Mouse (Mus musculus) ovary, postnatal 10 days (tissue): ENCODE measurements around the gene Pdik1l.
"Not testable (repeated sequence)": the region's sequence is repeated elsewhere in the genome, so short reads cannot be mapped to it uniquely, and the experiment has no call there.

Experiments used
- DNase-seq: peaks from one replicate; pipeline ENCODE4 v3.0.0; 2022; ENCODE audit warnings: low spot score

The Pdik1l gene

DNA sequence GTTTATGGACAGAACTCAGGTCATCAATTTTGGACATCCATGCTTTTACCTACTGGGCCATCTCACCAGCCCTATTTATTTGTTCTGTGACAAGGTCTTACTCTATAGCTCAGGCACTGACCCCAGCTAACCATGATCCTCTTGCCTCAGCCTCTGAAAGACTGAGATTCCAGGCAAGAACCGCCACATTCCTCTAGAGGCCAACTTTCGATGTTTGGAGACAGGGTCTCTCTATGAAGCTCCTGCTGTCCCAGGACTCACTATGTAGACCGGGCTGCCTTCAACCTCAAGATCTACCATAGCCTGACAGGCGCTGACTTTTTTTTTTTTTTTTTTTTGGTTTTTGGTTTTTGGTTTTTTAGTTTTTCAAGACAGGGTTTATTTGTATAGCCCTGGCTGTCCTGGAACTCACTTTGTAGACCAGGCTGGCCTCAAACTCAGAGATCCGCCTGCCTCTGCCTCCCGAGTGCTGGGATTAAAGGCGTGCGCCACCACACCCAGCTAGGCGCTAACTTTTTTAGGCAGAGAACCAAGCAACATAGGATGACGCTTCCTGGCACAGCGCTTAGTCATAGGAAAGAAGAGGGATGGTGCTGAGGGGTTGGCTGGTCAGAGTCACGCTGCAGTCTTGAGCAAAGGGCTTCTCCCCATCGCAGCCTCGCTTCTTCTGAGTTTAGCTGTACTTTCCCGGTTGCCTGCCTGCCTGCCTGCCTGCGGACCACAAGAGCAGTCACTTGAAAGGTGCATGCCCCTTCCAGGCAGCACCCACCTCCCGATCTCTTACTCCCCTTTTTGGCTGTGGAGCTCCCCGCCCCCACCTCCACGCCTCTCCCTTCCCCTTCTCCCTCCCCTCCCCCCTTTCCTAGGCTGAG is 11.2 kb upstream of the Pdik1l start:
- DNase-seq, result no peak

DNA sequence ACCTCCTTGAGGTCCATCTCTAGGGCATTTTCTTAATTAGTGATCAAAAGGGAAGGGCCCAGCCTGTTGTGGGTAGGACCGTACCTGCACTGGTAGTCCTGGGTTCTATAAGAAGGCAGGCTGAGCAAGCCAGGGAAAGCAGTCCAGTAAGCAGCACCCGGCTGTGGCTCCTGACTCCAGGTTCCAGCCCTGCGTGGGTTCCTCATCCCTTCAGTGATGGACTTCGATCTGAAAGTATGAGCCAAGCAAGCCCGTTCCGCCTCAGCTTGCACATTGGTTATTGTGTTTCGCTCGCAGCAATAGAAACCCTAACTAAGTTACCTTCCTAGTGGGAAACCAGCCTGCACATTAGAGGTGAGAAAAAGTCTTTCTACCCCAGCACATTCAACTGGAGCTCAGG is 9.7 kb upstream of the Pdik1l start:
- no peak for DNase-seq

DNA sequence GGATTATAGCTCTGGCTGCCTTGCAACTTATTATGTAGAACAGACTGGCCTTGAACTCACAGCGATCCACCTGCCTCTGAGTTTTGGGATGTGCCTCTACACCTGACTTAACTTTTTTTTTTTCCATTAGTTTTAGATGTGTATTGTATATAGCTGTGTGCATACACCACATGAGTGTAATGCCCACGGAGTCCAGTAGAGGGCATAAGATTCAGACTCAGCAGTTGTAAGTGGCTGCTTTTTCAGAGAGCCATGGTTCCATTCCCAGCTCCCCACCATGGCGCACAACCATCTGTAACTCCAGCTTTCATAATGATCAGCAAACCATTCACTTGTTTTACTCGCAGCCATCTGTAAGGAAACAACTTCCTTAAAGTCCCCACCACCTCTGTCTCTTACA is 8.8 kb upstream of the Pdik1l start:
- DNase-seq, result no peak

DNA sequence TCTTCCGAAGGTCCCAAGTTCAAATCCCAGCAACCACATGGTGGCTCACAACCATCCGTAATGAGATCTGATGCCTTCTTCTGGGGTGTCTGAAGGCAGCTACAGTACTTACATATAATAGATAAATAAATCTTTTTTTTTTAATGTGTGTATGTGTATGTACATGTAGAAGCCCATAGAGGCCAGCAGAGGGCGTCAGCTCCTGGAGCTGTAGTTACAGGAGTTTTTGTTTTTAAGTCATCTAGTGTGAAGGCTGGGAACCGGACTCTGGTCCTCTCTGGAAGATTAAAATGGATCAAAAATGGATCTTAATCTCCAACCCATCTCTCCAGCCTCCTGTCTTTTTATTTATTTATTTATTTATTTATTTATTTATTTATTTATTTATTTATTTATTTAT is 8.4 kb upstream of the Pdik1l start:
- DNase-seq, result not testable (repeated sequence)

DNA sequence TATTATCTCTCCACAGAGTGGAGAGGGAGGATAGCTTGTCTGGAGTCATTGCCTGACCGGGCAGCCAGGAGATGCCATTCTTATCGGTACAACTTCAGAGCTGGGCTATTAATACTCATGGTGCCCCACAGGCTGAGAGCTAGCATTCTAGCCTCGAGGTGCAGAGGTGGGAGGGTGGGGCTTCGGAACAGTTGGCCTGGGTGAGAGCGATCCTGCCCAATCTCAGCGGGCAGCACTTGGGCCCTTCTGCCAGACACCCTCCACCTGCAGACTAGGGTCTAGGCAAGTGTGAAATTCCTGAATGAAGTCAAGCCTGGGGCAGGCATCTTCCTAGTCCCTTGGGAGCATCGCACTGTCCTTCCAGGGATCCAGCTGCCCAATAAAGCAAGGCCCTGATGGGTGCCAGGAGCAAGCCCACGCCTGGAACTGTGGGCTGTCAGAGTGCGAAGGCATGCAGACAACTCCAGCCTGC is 6.0 kb upstream of the Pdik1l start:
- no peak for DNase-seq

DNA sequence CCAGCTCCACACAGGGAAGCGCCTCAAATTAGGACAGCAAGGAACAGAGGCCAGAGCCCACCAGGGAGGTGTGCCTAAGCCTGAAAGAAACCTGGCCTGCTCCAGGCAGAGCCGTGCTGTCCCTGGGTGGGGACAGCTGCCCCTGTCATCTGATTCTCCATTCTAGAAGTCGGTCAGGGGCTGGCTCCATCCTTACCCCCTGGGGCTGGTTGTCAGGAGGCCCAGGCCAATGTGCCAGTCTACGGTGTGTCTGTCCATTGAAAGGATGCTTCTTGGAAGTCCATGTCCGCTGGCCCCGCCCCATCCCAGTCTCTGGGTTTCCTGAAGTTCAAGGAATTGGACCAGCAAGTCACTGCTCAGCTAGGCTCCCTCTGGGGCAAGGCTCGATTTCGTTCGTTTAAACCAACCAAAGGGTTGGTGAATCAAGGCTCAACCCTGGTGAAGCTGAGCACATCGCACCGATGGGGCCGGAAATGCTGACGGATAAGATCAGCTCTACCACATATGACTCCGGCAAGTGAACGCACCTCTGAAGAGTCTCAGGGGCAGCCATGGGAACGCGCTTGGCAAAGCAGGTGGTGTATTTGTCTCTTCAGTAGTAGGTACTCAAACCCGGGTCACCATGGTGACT is 5.5 kb upstream of the Pdik1l start:
- no peak for DNase-seq

DNA sequence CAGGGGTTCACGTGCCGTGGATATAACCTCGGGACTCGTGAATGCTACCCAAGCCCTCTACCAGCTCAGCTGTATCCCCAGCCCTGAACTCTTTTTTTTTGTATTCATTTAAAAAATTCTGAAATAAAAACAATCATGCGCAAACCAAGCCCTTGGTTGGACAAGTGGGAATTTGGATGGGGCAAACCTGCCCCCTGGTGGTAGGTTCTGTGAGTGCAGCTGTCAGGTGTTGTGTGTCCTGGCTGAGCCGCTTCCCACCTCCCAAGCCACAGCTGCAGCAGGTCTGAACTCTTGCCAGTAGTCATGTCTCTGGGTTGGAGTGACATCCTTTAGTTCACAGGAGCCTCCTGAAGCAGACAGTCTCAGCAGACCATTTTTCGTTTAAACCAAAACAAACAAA is 4.4 kb upstream of the Pdik1l start:
- peak; percentile 56 for DNase-seq

DNA sequence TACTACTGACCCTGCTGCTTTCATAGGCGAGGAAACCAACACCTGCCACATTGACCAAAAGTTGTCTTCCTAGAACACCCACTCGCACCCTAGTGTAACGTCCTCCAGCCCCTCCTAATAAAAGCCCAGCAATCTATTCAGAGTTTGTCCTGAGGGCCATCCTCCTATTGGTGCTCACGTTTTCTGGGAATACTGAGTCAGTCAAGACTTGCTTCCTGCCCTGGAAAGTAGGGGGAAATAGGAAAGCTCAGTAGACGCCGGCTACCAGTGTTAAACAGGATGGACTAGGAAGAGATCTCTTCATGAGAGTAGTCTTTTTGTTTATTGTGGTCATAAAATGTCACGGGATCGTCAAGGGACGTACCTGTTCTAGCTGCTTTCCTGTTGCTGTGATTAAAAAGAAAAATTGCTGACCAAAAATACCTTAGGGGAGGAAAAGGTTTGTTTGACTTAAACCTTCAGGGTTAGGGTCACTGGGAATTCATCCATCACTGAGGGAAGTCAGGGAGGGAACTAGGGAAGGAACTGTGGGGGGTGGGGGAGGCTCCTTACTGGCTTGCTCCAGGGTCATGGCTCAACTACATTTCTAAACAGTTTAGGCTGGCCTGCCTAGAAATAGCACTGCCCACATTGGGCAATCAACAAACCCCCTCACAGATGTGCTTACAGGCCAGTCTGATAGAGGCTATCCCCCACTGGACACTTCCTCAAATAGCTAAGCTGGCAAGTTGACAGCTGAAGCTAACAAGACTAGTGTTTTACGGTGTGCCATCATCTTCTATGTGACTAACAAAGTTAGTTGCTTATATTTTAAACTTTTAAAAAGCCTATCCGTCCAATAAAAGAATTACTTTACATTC is 932 bp upstream of the Pdik1l start:
- DNase-seq, result no peak

DNA sequence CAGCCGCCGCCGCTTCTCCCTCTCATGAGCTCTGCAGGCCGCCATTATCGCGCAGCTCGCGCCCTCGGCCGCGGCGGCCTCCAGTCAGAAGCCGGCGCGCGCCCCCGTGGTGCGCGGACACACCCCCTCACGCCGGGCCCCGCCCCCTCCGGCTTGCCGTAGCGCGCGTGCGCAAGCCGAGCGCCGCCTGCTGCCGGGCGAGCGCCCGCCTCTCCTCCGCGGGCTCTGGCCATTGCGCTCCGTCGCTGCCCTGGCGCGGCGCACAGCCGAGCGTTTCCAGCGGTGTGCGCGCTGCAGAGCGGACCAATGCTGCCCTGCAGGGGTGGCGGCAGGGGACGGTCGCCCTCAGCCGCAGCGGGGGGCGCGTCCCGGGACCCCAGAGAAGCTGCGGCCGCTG is 529 bp downstream of the Pdik1l start:
- peak; percentile 97 for DNase-seq

DNA sequence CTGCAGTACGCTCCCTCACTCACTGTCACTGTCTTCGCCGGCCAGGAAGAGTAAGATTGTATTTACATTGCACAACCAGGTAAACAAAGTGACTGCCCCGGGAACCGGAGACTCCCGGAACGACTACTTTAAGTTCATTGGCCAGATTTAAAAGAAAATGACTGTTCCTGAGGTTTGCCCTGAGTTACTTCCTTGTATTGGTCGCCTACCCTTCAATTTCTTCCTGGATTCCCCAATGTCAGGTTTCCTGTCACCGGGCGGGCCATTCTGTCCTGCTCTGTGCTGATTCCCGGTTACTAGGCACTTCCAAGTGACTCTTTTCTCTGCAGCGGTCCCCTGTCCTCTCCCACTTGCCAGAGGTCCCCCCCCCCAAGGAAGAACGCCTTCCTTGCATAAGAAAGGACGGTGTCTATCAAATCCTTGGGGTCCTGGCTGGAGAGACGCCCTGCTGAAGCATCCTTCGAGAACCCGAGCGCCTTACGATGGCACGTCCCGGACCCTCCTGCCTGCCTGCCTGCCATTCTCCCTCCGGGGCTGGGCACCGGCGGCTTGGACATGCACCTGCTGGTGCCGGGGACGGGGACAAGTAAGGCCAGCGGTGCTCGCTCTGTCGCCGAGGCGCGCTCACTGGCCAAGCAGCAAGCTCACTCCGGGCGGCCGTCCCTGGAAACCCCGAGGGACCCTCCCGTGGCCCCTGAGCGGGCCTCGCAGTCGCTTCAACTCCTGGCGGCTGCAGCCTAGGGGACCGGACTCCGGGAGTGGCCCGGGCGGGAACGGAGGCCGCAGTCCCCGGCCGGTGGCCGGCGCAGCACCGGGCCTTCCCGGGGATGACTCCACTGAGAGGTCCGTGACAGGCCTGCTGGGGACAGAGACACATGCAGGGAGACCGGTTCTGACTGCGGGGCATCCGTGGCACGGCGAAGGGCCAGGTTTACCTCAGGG is 1.2 kb downstream of the Pdik1l start:
- DNase-seq, result no peak

DNA sequence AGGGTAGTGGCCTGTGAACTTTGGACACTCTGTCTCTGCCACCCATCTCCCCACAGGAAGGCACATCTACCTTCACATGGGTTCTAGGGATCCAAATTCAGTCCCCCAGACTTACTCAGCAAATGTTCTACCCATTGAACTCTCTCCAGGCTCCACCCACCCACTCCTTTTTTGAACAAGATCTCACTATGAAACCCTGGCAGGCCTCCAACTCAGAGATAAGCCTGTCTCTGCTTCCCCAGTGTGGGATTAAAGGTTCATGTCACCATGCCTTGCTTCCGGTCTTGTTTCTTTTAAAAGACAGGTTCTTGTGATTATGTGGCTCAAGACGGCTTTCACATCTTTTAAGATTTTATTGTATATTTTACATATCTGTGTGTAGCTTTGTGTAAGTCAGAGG is 2.8 kb downstream of the Pdik1l start:
- DNase-seq, result no peak

DNA sequence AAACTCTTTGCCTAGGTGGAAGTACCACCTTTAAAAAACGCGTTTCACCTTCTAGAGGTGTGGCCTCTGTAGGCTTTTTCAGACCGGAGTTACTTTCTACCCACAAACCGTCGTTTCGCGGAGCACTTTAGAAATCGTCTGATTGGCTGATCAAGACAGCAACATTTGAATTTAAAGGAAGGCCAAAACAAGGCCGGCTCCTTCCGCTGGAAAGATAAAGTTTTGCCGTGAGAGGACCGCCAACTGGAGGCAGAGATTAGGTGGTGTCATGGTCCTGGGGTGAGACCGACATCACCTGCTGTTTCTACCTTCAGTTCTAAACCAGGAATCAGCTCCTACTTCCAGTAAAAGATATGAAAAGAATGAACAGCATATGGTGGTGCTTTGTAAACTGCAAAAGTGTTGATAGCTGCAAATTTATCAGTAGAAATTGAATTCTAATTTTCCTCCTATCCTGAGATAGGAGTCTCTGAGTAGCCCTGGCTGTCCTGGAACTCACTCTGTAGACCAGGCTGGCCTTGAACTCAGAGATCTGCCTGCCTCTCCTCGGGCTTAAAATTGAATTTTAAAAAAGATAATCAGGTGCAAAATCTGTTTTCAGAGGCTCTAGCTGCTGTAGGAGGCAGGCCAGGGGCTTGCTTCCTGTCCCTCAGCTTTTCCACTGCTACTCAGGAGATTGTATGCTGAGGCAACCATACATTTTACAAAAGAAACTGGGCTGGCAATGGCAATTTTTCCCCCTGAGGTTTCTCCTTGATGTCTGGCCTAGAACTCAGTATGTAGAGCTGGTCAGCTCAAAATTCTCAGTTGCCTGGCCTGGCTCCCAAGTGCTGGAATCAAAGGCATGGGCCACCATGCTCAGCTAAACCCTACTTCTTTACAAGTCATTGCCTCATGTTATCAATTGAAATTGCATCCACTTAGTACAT is 14.0 kb downstream of the Pdik1l start:
- DNase-seq, result no peak

DNA sequence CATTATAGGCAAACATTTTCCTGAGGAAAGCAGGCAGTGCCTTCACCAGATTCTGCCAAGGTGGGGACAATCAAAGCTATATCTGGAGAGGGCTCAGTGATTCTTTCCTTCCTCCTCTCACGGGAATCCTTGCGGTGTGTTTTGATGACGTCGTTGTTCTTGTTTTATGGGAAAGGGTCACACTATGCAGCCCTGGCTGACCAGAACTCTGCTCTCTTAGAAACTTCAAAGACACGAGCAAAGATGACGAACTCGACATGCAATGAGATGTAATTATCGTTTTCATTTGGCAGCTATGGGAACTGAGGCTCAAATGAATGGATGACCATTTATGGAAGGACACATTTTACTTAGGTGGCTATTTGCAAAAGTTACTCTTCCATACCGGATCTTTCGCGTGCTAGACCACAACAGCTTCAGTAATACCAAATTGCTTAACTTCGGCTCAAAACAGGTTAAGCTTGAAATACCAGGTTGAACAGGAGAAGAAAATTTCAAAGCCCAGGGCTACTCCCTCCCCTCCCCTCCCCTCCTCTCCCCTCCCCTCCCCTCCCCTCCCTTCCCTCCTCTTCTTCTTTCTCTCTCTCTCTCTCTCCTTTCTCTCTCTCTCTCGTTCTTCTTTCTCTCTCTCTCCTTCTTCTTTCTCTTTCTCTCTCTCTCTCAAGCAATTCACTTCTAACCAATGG is 14.8 kb downstream of the Pdik1l start:
- no peak for DNase-seq

DNA sequence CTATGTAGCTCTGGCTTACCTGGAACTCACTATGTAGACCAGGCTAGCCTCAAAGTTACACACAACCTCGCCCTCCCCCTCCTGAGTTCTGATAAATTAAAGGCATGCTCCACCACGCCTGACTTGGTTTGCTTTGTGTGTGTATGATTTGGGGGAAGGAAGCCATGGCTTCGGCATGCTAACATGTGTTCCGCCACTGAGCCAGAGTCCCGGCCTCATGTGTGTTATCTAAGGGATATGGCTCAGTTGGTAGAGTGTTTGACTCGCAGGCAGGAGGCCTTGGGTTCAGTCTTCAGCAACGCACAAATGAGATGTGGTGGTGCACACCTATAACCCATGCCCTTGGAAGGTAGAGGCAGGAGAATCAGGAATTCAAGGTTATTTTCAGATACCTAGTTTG is 15.7 kb downstream of the Pdik1l start:
- no peak for DNase-seq

DNA sequence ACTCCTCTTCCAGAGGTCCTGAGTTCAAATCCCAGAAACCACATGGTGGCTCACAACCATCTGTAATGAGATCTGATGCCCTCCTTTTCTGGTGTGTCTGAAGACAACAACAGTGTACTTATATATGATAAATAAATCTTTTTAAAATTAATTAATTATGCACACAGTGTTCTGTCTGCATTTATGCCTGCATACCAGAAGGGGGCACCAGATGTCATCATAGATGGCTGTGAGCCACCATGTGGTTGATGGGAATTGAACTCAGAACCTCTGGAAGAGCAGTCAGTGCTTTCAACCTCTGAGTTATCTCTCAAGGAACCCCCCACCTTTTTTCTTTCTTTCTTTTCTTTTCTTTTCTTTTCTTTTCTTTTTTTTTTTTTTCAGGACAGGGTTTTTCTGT is 18.1 kb downstream of the Pdik1l start:
- DNase-seq, result not testable (repeated sequence)

DNA sequence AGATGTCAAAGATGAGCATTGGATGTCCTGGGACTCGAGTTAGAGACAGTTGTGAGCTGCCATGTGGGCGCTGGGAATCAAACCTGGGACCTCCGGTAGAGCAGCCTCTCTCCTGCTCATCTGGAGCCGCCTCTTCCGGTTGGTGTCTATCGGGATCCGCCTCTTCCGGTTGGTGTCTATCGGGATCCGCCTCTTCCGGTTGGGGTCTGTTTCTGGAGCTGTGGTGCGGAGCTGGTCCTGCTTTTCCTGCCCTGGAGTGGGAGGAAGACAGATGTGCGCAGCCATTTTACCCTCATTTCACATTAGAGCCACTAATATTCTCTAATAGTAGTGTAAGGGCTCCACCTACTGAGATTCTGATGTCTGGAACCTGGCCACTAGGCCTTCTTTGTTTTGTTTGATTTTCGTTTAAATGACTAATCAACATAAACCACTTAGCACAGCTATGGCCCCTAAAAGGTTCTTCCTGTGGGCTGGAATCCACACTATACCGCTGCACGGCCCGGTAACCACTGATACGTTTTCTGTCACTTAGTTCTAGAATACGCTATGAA is 19.5 kb downstream of the Pdik1l start:
- no peak for DNase-seq

DNA sequence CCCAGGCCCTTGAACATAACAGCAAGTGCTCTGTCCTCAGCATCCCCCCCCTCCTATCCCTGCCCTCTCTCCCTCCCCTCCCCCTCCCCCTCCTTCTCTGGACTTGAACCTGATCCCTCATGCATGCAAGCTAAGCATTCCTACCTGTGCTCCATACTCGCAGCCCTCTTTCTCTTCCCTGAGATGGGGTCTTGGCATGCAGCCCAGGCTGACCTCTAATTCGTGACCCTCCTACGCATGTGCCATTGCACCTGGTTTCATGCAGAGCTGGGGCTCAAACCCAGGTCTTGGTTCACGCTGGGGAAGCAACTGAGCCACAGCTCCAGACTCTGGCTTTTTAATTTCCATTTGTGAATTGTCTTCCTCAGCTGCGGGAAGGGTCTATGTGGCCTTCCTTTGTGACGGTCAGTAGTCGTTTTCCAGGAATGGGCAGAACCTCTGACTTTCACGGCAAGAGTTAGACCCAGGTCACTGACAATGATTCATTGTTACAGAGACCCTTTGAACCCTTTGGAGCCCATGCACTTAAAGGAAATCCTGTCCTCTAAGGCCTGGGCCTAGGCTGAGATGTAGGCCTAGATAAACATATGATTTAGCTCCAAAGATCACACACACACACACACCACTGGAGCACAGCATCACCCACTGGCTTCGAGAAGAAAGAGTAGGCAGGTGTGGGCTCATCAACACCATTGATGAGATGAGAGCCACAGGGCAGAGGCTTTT is 21.7 kb downstream of the Pdik1l start:
- DNase-seq, result no peak

DNA sequence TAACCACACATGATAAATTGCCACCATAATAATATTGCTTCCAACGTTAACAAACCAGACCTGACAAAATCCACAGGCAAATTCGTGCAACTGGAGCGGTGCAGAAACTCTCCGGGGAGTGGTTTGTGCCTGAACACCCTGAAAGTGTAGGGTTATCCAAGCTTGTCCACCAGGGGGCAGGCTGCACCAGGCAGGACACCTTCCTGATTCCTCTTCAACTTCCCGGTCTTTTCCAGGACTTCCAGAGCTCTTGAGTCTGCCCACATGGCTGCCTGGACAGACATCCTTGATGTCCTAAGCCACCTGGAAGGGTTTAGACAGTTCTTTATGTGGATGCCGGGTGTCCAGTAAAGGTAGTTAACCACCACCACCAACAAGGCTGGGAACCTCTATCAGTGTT is 24.5 kb downstream of the Pdik1l start:
- no peak for DNase-seq

DNA sequence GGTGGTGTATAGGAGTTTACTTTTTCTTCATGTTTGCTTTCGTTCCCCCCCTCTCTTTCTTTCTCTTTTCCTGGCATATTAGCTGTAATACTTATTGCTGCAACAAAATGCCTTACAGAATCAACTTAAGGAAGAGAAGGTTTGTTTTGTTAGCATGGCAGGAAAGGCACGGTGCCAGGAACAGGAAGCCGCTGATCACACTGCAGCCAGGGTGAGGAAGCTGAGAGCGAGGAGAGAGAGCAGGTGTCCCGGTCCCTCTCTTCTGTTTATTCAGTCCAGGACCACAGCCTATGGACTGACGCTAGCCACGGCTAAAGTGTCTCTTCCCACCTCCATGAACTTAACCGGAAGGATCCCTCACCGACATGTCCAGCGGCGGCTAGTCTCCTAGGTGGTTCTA is 29.3 kb downstream of the Pdik1l start:
- no peak for DNase-seq
